Mouse (Mus musculus): ENCODE data around the gene Pou2f1.

Gene Pou2f1

DNA sequence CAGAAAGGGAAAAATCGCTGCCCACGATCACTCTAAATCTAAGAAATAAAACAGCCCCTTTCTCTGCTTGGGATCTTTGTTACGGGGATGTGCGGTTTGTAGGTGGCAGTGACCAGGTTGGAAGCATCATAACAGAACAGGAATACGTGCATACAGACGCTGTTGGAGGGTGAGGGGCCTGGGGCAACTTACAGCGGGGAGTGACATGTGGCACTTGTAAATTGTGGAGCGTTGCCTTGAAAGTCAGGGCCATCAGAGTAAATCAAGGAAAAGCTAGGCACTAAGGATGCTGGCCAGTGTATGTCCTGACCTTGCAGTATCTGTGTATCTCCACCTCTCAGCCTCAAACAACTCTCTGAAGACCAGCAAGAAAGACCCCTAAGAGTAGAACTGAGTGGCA, 154.1 kb downstream of the Pou2f1 start:
- no peak for DNase-seq (ENCODE audit: low spot score in 2 of 2)

GRCm38 (mm10) chr1:165845366-165845765, 157.1 kb downstream of the Pou2f1 start:
- DNase-seq (ENCODE audit: low spot score in 2 of 2) = no peak

- no peak for DNase-seq (ENCODE audit: low spot score in 2 of 2)
Observed at GRCm38 (mm10) chr1:165844956-165845355, 157.5 kb downstream of the Pou2f1 start.

- DNase-seq (ENCODE audit: low spot score in 2 of 2) = no peak
Observed at GRCm38 (mm10) chr1:165844466-165844951, 158.0 kb downstream of the Pou2f1 start.

DNA sequence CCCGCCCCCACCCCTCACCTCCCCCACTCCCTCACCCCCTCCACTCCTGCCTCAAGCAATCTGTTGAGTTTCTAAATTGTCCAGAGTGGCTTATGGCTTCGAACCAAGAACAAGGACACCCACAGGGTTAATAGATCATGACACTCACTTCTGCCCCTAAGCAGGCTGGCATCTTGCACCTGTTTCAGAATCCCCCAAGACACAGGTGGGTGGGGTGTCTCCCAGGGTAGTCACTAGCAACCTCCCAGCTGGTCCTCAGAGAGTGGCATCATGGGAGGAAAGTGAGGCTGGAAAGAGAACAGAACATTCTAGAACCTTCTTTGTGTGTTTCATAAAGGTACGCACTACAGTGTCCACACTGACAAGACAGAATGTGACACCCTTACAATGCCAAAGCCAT, 158.9 kb downstream of the Pou2f1 start:
- DNase-seq (ENCODE audit: low spot score in 2 of 2) = no peak

- no peak for DNase-seq (ENCODE audit: low spot score in 2 of 2)
Observed at GRCm38 (mm10) chr1:165842170-165842569, 160.3 kb downstream of the Pou2f1 start.

- DNase-seq (ENCODE audit: low spot score in 2 of 2) = no peak
Observed at GRCm38 (mm10) chr1:165840548-165841230, 161.8 kb downstream of the Pou2f1 start.

DNA sequence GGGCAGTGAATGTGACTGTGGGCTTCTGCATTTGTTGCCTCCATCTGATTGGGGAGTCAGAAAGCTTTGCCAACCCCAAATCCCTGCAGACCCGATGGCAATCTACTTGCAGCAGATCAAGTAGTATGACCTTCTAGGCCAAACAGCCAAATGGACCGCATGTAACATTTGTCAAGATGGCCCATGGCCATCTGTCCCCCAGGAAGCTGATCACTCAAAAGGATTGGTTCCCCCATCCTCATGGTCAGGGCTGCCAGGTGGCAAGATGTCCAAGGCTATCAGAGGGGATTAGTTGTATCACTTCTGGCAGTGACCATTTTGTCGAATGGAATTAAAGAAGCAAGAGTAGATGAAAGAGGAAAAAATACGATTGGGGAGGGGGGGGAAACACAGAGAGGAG, 163.3 kb downstream of the Pou2f1 start:
- DNase-seq (ENCODE audit: low spot score in 2 of 2) = no peak

- DNase-seq (ENCODE audit: low spot score in 2 of 2) = no peak
Observed at GRCm38 (mm10) chr1:165837546-165837945, 164.9 kb downstream of the Pou2f1 start.

- no peak for DNase-seq (ENCODE audit: low spot score in 2 of 2)
Observed at GRCm38 (mm10) chr1:165836461-165836860, 166.0 kb downstream of the Pou2f1 start.

- DNase-seq (ENCODE audit: low spot score in 2 of 2) = no peak
Observed at GRCm38 (mm10) chr1:165834633-165834975, 167.9 kb downstream of the Pou2f1 start.

DNA sequence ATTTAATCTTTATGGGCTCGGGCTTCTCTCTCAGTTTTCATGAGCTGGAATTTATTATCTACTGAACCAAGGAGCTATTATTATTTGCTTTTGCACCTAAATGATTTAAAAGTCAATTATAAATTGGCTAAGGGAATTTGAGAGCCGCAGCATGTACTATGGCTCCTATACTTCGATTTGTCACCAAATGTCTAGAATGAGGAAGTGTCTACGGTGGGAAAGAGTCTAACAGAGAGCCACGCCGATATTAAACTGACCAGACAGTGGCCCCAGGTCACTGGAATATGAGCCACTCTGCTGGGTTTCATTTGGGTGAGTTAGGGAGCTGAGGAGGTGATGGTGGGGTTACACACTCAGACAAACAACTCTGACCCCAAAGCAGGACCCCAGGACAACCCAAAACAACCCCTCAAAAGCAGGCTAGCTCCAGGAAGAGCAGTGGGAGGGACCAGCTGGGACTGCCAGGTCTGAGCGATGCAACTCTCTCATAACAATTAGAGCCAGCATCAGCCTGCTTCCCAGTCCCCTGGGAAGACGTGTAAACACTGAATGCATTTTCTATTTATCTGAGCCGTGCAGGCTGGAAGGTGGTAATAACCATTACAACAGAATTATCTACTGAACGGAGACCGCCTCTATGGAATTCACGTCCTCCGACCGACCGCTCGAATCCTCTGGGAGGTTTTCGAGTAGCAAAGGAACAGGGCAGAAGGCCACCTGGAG, 168.4 kb downstream of the Pou2f1 start:
- no peak for DNase-seq (ENCODE audit: low spot score in 2 of 2)

DNA sequence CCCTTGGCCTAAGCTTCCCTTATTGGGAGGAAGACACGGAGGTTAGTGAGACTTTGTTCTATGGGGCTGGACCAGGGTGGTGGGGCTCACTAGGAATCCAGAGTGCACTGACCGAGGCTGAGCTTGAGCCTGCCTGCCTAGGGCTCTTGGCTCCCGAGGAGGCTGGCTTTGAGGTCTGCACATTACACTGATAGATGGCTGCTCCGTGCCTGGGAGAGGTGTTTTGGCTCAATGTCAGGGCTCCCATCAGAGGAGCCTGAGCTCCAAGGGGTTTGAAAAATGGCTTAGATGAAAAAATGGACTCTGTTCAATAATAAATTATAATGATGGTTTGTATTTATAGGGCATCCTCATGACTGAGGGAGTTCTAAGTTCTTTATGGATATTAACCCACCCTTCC, 169.2 kb downstream of the Pou2f1 start:
- DNase-seq (ENCODE audit: low spot score in 2 of 2) = no peak

- DNase-seq (ENCODE audit: low spot score in 2 of 2) = no peak
Observed at GRCm38 (mm10) chr1:165829890-165830289, 172.6 kb downstream of the Pou2f1 start.

GRCm38 (mm10) chr1:165828615-165829014, 173.9 kb downstream of the Pou2f1 start:
- no peak for DNase-seq (ENCODE audit: low spot score in 2 of 2)

DNA sequence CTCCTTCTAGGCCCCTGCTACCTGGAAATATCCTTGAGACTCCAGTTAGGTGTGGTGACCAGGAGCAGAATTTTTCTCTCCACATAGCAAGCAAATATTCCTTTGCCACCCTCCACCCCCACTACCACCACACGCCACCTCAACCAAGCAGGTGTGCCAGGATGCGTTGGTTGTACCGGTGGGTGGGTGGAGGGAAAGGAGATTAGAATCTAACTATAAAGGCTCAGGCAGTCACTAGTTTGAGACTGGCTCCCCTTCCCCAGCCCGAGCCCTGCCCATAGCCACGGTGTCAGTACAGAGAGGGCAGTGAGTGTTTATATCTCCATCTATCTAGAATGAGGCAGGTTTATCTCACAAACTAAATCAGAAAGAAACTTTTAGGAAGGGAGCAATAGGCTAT, 174.3 kb downstream of the Pou2f1 start:
- no peak for DNase-seq (ENCODE audit: low spot score in 2 of 2)

DNA sequence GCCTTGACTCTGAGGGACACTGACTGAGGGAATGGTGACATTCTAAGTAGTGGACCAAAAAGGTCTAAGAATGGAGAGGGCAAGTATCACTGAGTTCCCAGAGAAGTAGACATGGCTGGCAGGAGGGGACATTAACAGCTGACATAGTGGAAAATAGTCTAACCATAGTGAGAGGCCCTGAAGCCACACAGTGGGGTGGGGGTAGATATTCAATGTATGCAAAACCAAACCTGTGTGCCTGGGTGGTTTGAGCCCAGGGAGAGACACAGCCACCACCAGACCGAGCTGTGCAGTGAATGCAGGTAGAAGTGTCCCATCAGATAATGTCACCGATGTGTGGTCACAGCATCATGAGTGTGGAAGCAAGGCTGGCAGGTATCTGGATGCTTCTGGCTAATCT, 180.4 kb downstream of the Pou2f1 start:
- no peak for DNase-seq (ENCODE audit: low spot score in 2 of 2)

GRCm38 (mm10) chr1:165819147-165819546, 183.3 kb downstream of the Pou2f1 start:
- DNase-seq (ENCODE audit: low spot score in 2 of 2) = no peak

- no peak for DNase-seq (ENCODE audit: low spot score in 2 of 2)
Observed at GRCm38 (mm10) chr1:165818145-165818860, 184.2 kb downstream of the Pou2f1 start.

DNA sequence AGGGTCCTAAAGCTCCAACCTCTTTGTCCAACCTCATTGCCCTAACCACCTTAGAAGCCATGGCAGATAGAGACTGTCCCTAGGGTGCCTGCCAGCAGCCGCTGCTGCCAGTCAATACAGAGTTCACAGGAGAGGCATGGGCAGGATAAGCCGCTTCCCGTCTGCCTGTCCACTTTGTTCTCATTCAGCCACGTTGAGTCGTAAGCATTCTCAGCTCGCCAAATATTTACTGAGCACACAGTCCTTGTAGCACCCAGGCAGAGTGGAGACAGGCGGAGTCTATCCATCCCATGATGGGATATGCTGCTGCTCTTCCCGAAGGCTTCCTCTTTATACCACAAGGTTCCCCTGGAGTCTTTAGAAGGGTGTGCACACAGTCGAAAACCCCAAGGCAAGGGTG, 185.2 kb downstream of the Pou2f1 start:
- no peak for DNase-seq (ENCODE audit: low spot score in 2 of 2)

GRCm38 (mm10) chr1:165816391-165816790, 186.1 kb downstream of the Pou2f1 start:
- no peak for DNase-seq (ENCODE audit: low spot score in 2 of 2)

All from urinary bladder, postnatal 4 days (tissue).